Mouse (Mus musculus) urinary bladder, postnatal 4 days (tissue): Measurements from ENCODE around the gene Tmem235.
"Not testable (repeated sequence)": the region's sequence is repeated elsewhere in the genome, so short reads cannot be mapped to it uniquely, and the experiment has no call there.

ENCODE experiments used
- DNase-seq, 2 experiments: peaks; one replicate each; pipeline ENCODE4 v3.0.0; 2021 to 2022; ENCODE audit warnings: low spot score in 2 of 2

Tmem235 gene

DNA sequence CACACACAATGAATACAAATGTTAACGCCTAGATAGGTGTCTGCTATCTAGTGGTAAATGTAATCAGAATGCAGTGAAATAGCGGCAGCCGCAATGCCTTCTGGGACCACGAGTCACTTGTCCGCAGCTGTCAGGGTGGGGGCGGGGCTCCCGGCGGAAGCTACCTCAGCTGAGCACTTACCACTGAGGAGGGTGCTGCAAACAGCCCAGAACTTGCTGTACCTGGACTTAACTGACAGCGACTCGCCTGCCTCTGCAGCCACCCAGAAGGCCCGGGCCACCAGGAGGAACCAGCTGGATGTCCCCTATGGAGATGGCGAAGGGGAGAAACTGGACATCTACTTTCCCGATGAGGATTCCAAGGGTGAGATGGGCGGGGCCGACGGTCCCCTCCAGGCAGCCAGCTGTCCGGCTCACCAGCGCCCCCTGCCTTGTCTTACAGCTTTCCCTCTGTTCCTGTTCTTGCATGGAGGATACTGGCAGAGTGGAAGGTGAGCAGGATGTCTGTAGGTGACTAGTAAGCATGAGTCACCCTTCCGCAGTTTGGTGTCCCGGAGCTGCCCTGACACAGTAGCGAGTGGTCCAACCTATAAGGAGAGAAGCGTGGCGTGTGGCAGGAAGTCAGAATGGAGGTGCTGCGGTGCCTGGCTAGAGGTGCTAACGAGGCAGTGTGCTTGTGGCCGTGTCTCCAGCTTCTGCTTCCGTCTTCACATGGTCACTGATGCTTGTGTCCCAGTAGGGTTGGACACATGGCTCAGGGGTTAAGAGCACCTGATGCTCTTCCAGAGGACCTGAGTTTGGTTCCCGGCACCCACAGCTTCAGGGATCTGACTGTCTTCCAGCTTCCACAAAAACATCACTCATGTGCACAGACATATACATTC lies 28.2 kb upstream of the Tmem235 start:
- peak; percentile 59 to 83 for DNase-seq

DNA sequence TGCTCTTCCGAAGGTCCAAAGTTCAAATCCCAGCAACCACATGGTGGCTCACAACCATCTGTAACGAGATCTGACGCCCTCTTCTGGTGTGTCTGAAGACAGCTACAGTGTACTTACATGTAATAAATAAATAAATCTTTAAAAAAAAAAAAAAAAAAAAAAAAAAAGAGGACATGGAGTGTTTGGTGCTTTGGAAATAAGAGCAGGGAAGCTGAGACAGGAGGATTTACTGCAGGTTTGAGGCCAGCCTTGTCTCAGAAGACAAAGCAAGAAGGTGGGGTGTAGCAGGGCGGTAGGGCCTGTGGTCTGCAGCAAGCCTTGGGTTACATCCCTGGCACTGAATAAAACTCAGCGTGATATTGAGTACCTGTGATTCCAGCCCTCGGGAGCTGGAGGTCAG lies 27.0 kb upstream of the Tmem235 start:
- DNase-seq: not testable (repeated sequence)

- no peak for DNase-seq
Observed at GRCm38 (mm10) chr11:117834086-117834485, 26.5 kb upstream of the Tmem235 start.

DNA sequence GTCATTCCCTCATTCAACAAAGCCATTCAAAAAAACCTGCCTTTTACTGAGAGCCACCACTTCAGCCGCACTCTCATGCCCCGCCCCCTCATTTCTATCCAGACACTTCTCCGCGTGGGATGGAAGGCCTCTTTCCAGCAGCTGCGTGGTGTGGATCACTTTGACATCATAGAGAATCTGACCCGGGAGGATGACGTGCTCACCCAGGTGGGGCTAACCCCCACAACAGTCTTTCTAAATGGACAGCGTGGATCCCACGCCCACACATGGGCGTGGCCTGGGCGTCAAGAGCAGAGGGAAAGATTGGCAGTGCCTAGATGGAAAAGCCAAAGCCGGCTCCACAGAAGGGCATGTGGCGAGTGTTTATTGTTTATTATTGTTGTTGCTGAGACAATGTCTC lies 24.2 kb upstream of the Tmem235 start:
- no peak for DNase-seq

GRCm38 (mm10) chr11:117838572-117838971 lies 22.0 kb upstream of the Tmem235 start:
- DNase-seq: no peak

- no peak for DNase-seq
Observed at GRCm38 (mm10) chr11:117839021-117839420, 21.5 kb upstream of the Tmem235 start.

DNA sequence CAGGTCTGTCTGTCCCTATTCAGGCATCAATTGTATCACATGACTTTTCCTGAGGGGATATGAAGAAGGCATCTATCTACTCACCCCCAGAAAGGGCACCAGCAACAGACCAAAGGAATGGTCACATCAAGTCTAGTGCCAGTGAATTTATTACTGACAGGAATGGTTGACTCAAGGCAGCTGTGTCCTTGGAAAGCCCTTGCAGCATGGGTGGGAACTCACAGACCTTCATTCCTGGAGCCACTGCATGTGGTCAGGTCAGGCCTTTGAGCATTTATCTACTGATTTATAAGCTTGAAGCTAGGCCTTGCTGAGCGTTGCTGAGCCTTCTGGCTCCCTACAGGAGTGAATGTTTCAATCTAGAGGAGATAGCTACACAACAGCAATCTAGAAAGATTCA lies 19.6 kb upstream of the Tmem235 start:
- DNase-seq: no peak

GRCm38 (mm10) chr11:117843434-117843833 lies 17.1 kb upstream of the Tmem235 start:
- DNase-seq: no peak

DNA sequence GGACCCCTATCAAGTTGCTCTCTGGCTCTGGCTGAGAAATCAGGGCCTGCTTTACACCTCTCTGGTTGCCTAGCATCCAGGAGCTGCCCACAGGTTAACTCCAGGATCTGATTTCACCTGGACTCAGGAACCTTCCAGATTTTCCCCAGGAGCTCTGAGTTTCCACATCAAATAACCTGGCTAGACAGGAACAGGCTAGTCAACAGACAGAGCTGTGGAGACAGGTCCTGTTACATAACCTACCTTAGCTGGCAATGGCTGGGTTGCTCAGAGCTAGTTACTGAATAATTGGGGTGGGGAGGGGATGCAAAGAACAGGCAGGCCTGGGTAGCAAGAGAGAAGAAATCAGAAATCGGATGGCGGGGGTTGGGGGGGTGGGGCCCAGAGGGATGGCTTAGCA lies 15.6 kb upstream of the Tmem235 start:
- no peak for DNase-seq

GRCm38 (mm10) chr11:117845651-117846050 lies 14.9 kb upstream of the Tmem235 start:
- DNase-seq: no peak

- DNase-seq: no peak
Observed at GRCm38 (mm10) chr11:117846640-117847039, 13.9 kb upstream of the Tmem235 start.

DNA sequence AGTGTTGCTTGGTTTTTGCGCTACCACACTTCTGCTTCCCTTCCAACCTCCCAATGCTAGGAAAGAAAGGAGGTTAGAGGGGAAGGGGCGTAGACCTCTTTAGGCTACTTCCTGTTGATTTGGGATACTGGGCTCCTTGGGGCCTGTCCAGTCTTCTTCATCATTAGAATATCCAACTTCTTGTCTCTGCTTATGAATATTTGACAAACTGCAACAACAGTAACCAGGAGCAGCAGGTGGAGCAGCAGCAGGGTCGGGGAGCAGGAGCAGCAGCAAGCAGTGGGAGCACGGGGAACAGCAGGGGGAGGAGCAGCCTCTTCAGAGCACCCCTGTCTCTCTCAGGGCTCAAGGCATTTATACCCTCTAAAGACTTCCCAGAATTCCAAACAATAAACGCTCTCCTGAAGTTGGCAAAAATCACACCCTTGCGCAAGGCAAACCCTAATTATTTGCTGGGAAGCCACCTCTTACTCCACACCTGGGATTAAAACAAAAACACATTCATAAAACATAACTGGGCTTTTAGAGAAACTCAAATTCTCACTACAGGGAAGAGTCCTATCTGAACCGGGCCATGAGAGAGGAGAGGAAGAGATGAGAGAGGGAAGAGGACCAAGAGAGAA lies 12.8 kb upstream of the Tmem235 start:
- no peak for DNase-seq

- DNase-seq: peak in 1 of 2 experiments; percentile 47
Observed at GRCm38 (mm10) chr11:117848271-117848984, 12.1 kb upstream of the Tmem235 start.

DNA sequence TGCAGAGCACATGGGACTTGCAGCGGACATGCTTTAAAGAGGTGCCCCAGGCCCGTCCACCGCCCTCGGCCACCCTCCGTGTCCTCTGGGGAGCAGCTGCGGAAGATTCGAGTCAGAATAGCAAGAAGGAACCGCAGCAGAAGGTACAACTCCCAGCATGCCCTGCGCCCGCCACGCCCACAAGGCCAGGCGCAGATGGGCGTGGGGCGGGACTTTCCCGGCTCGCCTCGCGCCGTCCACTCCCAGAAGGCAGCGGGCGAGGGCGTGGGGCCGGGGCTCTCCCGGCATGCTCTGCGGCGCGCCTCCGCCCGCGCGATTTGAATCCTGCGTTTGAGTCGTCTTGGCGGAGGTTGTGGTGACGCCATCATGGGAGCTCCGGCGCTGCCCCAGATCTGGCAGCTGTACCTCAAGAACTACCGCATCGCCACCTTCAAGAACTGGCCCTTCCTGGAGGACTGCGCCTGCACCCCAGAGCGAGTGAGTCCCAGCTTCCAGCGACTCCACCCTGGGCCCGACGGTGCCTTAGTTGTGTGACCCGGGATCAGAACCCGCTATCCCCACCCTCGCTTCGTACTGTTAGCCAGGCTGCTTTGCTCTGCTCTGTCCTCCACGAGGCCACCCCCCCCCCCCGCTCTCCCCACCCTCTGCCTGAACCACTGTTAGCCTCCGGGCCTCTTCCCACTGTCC lies 11.4 kb upstream of the Tmem235 start, which contains the start of gene Birc5:
TSS of gene Birc5 (plus strand) at position 267 of the 687 bp plus-strand sequence.
- peak; percentile 94 to 98 for DNase-seq

DNA sequence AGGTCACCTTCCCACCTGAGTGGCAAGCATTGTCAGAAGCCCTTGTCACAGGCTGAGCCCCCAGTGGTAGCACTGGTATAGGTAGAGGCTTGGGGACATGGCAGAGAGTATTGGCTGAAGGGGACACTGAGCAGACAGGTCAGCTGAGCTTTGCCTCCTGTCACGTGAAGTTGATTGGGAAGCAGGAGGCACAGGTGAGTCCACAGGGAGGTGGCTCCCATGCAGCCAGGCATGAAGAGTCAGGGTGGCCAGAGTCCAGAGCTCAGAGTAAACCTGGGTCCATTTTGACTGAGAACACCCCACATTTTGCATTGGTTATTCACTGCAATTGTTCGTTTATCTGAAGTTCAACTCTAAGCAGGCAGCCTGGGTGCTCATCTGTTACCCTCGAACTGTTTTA lies 7.7 kb upstream of the Tmem235 start:
- no peak for DNase-seq

GRCm38 (mm10) chr11:117854241-117854640 lies 6.3 kb upstream of the Tmem235 start:
- no peak for DNase-seq

GRCm38 (mm10) chr11:117855360-117855759 lies 5.2 kb upstream of the Tmem235 start:
- DNase-seq: no peak

GRCm38 (mm10) chr11:117855975-117856374 lies 4.6 kb upstream of the Tmem235 start:
- no peak for DNase-seq

- DNase-seq: no peak
Observed at GRCm38 (mm10) chr11:117857462-117857861, 3.1 kb upstream of the Tmem235 start.

DNA sequence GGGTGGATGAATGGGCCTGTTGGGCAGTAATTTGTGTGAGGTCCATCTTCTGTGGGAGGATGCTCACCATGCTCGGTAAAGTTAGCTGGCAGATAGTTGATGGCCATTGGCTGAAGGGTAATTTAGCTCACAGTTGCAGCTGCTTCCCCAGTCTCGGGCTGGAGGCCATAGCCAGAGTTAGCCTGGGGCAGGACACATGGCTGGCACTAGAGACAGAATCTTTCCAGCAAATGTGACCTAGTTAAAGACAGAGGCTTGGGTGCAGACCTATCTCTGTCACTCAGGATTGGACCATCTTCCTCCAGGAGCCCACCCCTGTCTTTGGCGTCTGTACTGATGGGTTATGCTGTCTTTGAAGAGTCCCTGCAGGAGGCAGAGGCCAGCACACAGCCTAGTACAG lies 2.2 kb upstream of the Tmem235 start:
- no peak for DNase-seq

DNA sequence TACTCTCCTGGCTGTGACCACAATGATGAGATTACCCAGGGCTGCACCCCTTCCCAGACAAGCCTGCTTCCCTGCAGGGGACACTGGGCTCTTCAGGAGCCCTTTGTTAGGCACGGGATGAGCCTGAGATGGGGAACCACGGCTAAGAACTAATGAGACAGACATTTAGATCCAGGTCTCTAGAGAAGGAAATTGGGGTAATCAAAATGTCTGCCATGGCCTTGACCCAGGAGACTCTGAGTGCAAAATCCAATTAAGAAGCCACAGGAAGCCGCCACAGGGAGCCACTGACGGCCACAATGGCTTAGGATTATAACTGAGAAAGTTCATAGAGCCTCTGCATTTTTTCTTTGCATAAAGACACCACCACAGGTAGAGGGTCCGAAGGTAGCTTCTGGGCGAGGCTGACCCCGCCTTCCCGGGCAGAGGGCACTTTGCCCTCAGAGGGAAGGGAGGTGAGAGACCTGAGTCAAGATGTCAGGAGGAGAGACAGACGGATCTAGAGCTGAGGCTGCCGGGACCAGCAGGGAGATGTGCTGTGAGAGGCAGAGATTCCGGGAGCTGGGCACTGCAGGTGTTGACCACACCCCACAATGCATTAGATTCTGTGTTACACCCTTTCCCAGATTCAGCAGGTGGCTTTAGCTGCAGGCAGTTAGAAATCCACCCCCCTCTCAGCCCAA lies 2.8 kb downstream of the Tmem235 start:
- DNase-seq: no peak
